Mouse (Mus musculus) midbrain, postnatal 0 days (tissue): ENCODE results near the gene Rbfox1. TPM values are rescaled to one million over a fixed set of nuclear protein-coding genes. Genes with fewer than 3 reads are reported as not detected.
A peak's percentile ranks its signal among the peaks of the same experiment; 100 is the strongest.

Experiments used
- ATAC-seq: fragments of 200-750 bp; cut with Nextera tagmentation; 2 replicates; pipeline ENCODE4 v1.8.0; 2017; ENCODE audit warnings: moderate number of reproducible peaks, mild to moderate bottlenecking, moderate TSS enrichment, moderate library complexity; ENCODE audit not compliant: low FRiP score
- DNase-seq: peaks from one replicate; pipeline ENCODE4 v3.0.0-alpha.2; 2015; ENCODE audit warnings: low spot score
- H3K27ac ChIP-seq: fragments of 300-500 bp; sonication (generic); 2 replicates; pipeline ENCODE4 v1.5.1; 2014; ENCODE audit warnings: low read depth, mild to moderate bottlenecking, low read length, mixed read lengths
- H3K27me3 ChIP-seq: fragments of 300-500 bp; sonication (generic); 2 replicates; pipeline ENCODE4 v1.6.1; 2014; ENCODE audit warnings: low read length, control low read depth, mixed read lengths; ENCODE audit not compliant: insufficient read depth
- H3K36me3 ChIP-seq: fragments of 300-500 bp; sonication (generic); 2 replicates; pipeline ENCODE4 v1.6.1; 2014; ENCODE audit warnings: low read length, control low read depth, mixed read lengths; ENCODE audit not compliant: insufficient read depth
- H3K4me1 ChIP-seq: fragments of 300-500 bp; sonication (generic); 2 replicates; pipeline ENCODE4 v1.6.1; 2014; ENCODE audit warnings: mild to moderate bottlenecking, control low read depth, antibody characterized with exemption, low read length, mixed read lengths; ENCODE audit not compliant: insufficient read depth
- H3K4me2 ChIP-seq: fragments of 300-500 bp; sonication (generic); 2 replicates; pipeline ENCODE4 v1.6.1; 2014; ENCODE audit warnings: low read depth, mild to moderate bottlenecking, low read length, mixed read lengths; ENCODE audit not compliant: poor library complexity, severe bottlenecking
- H3K4me3 ChIP-seq: fragments of 300-500 bp; sonication (generic); 2 replicates; pipeline ENCODE4 v1.5.1; 2014; ENCODE audit warnings: low read depth, mild to moderate bottlenecking, low read length, moderate library complexity
- H3K9ac ChIP-seq: fragments of 300-500 bp; sonication (generic); replicated peaks from 2 replicates; pipeline ENCODE4 v1.6.1; 2014; ENCODE audit warnings: mild to moderate bottlenecking, low read length, moderate library complexity, mixed read lengths; ENCODE audit not compliant: poor library complexity, severe bottlenecking
- H3K9me3 ChIP-seq: fragments of 300-500 bp; sonication (generic); 2 replicates; pipeline ENCODE4 v1.6.1; 2016; ENCODE audit warnings: low read length, control low read depth
- CTCF ChIP-seq: IDR thresholded peaks from 2 replicates; pipeline ENCODE4 v1.5.1; 2016; ENCODE audit warnings: antibody characterized with exemption, mild to moderate bottlenecking
- WGBS: fragments of 180-500 bp; shearing (Covaris S2); extraction: QIAGEN DNeasy Blood & Tissue Kit; methylation state at CpG from one replicate; pipeline ENCODE4 v1.1.7; 2014; 5-methylcytosine and 5-hydroxymethylcytosine counted together
- polyA plus RNA-seq: library from polyadenylated mRNA; unstranded; fragments of >200 nt; fragmentation: Nextera tagmentation; extraction: Ambion mirVana; gene quantifications from 2 replicates; pipeline ENCODE4 v1.2.1, GENCODE M21; 2015
- total RNA-seq: library from RNA; depleted of rRNA; stranded (reverse); fragments of >200 nt; gene quantifications from 2 replicates; pipeline ENCODE4 v1.2.3, GENCODE M21; 2014

Gene Rbfox1
- total and polyA plus RNA-seq, 2 experiments from 2014 or later = 142 to 242 TPM

GRCm38 (mm10) chr16:6946151-6946550 is 1061.0 kb downstream of the Rbfox1 start:
- WGBS = 55% methylated on average over 6 of the region's 6 CpGs
- H3K4me1 ChIP-seq = no peaks in the 10 kb centered on the region
- 0 out of 2 replicates have a peak overlapping the region, but pooled peaks have one; percentile 38 for H3K27ac ChIP-seq
- H3K9ac ChIP-seq = no peak overlapping the region
- no peaks in the 10 kb centered on the region for H3K9me3 ChIP-seq
- no peak for TF ChIP-seq CTCF
- no peak overlapping the region for H3K4me2 ChIP-seq
- DNase-seq (no peak), ATAC-seq (no peak)
- H3K36me3 ChIP-seq = no peaks in the 10 kb centered on the region
- no peak overlapping the region for H3K4me3 ChIP-seq
- no peaks in the 10 kb centered on the region for H3K27me3 ChIP-seq

- Histone ChIP-seq H3K4me1 (no peaks in the 10 kb centered on the region), H3K4me2 (no peak overlapping the region), H3K9ac (no peak overlapping the region), H3K9me3 (no peaks in the 10 kb centered on the region), H3K27ac (no peak overlapping the region), H3K36me3 (no peaks in the 10 kb centered on the region), H3K27me3 (no peaks in the 10 kb centered on the region), H3K4me3 (no peak overlapping the region)
- DNase-seq (no peak), ATAC-seq (no peak)
- 84% methylated on average over 2 of the region's 2 CpGs for WGBS
- no peak for TF ChIP-seq CTCF
Measured at GRCm38 (mm10) chr16:6949666-6950065, 1064.5 kb downstream of the Rbfox1 start.

DNA sequence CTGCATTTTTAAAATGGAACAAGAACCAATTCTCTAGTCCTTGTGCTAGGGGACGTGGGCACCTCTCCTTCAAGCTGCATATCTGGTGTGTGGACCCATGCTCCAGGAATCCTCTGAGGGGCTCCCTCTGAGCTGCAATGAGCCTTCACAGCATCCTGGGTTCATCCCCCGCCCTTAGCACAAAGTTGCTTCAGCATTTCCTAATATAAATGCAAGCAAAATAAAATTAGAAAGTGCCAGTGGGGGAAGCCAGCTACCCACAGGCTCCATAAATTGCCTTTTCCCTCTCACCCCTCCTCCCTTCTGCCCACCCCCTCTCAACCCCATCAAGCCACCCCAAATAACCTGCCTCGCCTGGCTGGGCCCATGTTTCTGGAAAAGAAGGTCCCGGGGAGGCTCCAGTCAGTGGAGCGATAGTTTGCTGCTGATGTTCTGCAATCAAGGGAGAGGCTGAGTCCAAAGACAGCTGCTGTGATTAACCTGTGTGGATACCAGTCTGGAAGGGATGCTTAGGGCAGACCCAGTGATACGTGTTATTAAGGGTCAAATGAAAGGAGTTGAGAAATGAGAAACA is 1070.0 kb downstream of the Rbfox1 start:
- no peaks in the 10 kb centered on the region for H3K36me3 ChIP-seq
- H3K27me3 ChIP-seq = no peaks in the 10 kb centered on the region
- no peaks in the 10 kb centered on the region for H3K4me1 ChIP-seq
- 88% methylated on average over 6 of the region's 6 CpGs for WGBS
- no peaks in the 10 kb centered on the region for H3K9me3 ChIP-seq
- no peak overlapping the region for H3K4me3 ChIP-seq
- no peak for ATAC-seq
- no peak overlapping the region for H3K4me2 ChIP-seq
- DNase-seq = no peak
- H3K9ac ChIP-seq = no peak overlapping the region
- TF ChIP-seq CTCF = no peak
- H3K27ac ChIP-seq = no peak overlapping the region

- ATAC-seq (no peak), DNase-seq (peak; percentile 36)
- Histone ChIP-seq H3K9me3 (no peaks in the 10 kb centered on the region), H3K4me1 (no peaks in the 10 kb centered on the region), H3K27me3 (no peaks in the 10 kb centered on the region), H3K27ac (no peak overlapping the region; the same call in 1 of the 2 replicates), H3K4me2 (no peak overlapping the region), H3K9ac (no peak overlapping the region), H3K36me3 (no peaks in the 10 kb centered on the region), H3K4me3 (no peak overlapping the region)
- no peak for TF ChIP-seq CTCF
- WGBS = 42% methylated on average over 2 of the region's 2 CpGs
Measured at GRCm38 (mm10) chr16:6961931-6962379, 1076.8 kb downstream of the Rbfox1 start.

DNA sequence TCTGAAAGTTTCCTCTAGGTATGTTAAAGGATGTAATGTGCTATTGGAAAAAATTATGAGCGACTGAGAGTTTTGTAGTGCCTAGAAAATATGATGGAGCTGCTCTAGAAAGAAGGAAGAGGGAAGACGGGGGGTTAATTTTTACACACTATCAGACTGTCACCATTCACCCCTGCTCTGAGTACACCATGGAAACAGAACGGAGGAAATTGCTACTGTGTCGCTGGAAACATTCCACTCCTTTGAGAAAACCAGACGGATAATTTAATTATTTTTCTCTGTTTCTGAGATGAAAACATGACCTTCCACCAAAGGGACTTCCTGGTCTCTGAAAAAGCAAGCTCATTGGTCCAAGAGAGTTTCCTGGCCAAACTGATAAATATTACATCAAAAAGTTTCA is 1077.4 kb downstream of the Rbfox1 start:
- no peaks in the 10 kb centered on the region for H3K9me3 ChIP-seq
- no peak overlapping the region for H3K4me2 ChIP-seq
- ATAC-seq = no peak
- no peak for TF ChIP-seq CTCF
- H3K27ac ChIP-seq = no peak overlapping the region
- H3K9ac ChIP-seq = no peak overlapping the region
- 53% methylated on average over 5 of the region's 5 CpGs for WGBS
- H3K36me3 ChIP-seq = no peaks in the 10 kb centered on the region
- H3K4me1 ChIP-seq = no peaks in the 10 kb centered on the region
- H3K4me3 ChIP-seq = no peak overlapping the region
- DNase-seq = no peak
- H3K27me3 ChIP-seq = no peaks in the 10 kb centered on the region

DNA sequence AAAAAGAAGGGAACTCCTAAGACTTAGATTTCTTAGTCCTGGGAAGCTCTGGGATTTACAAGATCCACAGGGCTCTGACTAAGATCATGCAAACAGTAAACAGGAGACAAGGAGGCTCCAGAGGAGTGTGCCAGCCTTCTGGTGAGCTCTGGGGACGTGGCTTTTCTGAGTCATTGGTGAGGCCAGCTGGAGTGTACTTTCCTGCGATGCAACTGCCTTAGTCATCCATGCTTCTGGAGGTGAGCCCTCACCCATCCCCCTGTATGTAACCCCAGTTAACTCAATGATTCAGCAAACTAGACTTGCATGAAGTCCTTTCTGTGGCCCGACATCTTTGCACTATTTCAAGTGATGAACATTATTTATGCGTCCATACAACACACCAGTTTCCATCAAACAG is 1078.4 kb downstream of the Rbfox1 start:
- H3K4me3 ChIP-seq = no peak overlapping the region
- no peaks in the 10 kb centered on the region for H3K9me3 ChIP-seq
- 78% methylated on average over 4 of the region's 4 CpGs for WGBS
- no peaks in the 10 kb centered on the region for H3K4me1 ChIP-seq
- no peaks in the 10 kb centered on the region for H3K36me3 ChIP-seq
- no peak overlapping the region for H3K9ac ChIP-seq
- TF ChIP-seq CTCF = no peak
- no peaks in the 10 kb centered on the region for H3K27me3 ChIP-seq
- no peak overlapping the region for H3K27ac ChIP-seq
- DNase-seq (no peak), ATAC-seq (no peak)
- no peak overlapping the region for H3K4me2 ChIP-seq
